Mouse (Mus musculus) small intestine, adult 2 months (tissue): ENCODE measurements around the gene Ppp1r18. TPM values are rescaled to one million over a fixed set of nuclear protein-coding genes. Genes with fewer than 3 reads are reported as not detected.

Experiments used
- H3K27ac ChIP-seq: fragments of 200-500 bp; 2 replicates; pipeline ENCODE4 v1.5.1; 2012; ENCODE audit warnings: low read depth, low read length, control low read depth, inconsistent platforms; ENCODE audit not compliant: insufficient read depth
- H3K27me3 ChIP-seq: fragments of 200-500 bp; 2 replicates; pipeline ENCODE4 v1.6.1; 2012; ENCODE audit warnings: mild to moderate bottlenecking, moderate library complexity, low read length, inconsistent platforms; ENCODE audit not compliant: control insufficient read depth, insufficient read depth
- H3K36me3 ChIP-seq: fragments of 200-500 bp; 2 replicates; pipeline ENCODE4 v1.6.1; 2012; ENCODE audit warnings: mild to moderate bottlenecking, low read length, control low read depth, inconsistent platforms; ENCODE audit not compliant: control insufficient read depth, insufficient read depth
- H3K4me1 ChIP-seq: fragments of 200-500 bp; 2 replicates; pipeline ENCODE4 v1.6.1; 2012; ENCODE audit warnings: low read length, inconsistent platforms, mixed read lengths; ENCODE audit not compliant: control insufficient read depth, insufficient read depth, insufficient read length
- H3K4me3 ChIP-seq: fragments of 200-500 bp; 2 replicates; pipeline ENCODE4 v1.5.1; 2012; ENCODE audit warnings: low read depth, mild to moderate bottlenecking, control low read depth, inconsistent platforms, low read length, moderate library complexity
- CTCF ChIP-seq: fragments of 200-500 bp; IDR thresholded peaks from 2 replicates; pipeline ENCODE4 v1.5.1; 2012; ENCODE audit warnings: low read depth, mild to moderate bottlenecking, control low read depth, inconsistent platforms, low read length, moderate library complexity, mixed read lengths; ENCODE audit not compliant: insufficient replicate concordance, insufficient read length; ENCODE audit errors: extremely low read depth
- POLR2A ChIP-seq: fragments of 200-500 bp; IDR thresholded peaks from 2 replicates; pipeline ENCODE4 v1.6.1; 2012; ENCODE audit warnings: low read depth, mild to moderate bottlenecking, control low read depth, inconsistent platforms, low read length, moderate library complexity
- WGBS: fragments of 180-500 bp; shearing (Covaris S2); methylation state at CpG from one replicate; pipeline ENCODE4 v1.1.7; 2018; 5-methylcytosine and 5-hydroxymethylcytosine counted together
- polyA plus RNA-seq: library from polyadenylated mRNA; depleted of rRNA; stranded (reverse); fragments of >200 nt; gene quantifications from 2 replicates; pipeline ENCODE4 v1.2.3, GENCODE M21; 2012; rRNA removed

Ppp1r18 gene
- polyA plus RNA-seq, 1 experiment, result 22.0 TPM

GRCm38 (mm10) chr17:35920384-35920783, 55.0 kb downstream of the Ppp1r18 start:
- peak overlapping the region; percentile 84; the same call in 1 of the 2 replicates for H3K27ac ChIP-seq
- 71% methylated on average over 1 of the region's 1 CpGs for WGBS
- H3K4me3 ChIP-seq, result no peak overlapping the region

GRCm38 (mm10) chr17:35920862-35921562, 55.6 kb downstream of the Ppp1r18 start:
- no peak for TF ChIP-seq POLR2A
- no peak overlapping the region for H3K4me3 ChIP-seq
- H3K36me3 ChIP-seq, result peaks cover 39% of the 10 kb centered on the region
- WGBS, result 72% methylated on average over 5 of the region's 5 CpGs
- H3K27me3 ChIP-seq, result no peaks in the 10 kb centered on the region
- H3K4me1 ChIP-seq, result peaks cover 18% of the 10 kb centered on the region
- peak overlapping the region; percentile 26; the same call in 1 of the 2 replicates for H3K27ac ChIP-seq

More at GRCm38 (mm10) chr17:35920384-35920783, 55.0 kb downstream of the Ppp1r18 start:
- H3K27me3 ChIP-seq, result no peaks in the 10 kb centered on the region
- peaks cover 18% of the 10 kb centered on the region for H3K4me1 ChIP-seq
- TF ChIP-seq POLR2A (no peak), CTCF (no peak)
- peaks cover 35% of the 10 kb centered on the region for H3K36me3 ChIP-seq

GRCm38 (mm10) chr17:35921710-35922109, 56.3 kb downstream of the Ppp1r18 start:
- no peak overlapping the region for H3K4me3 ChIP-seq
- H3K27me3 ChIP-seq, result no peaks in the 10 kb centered on the region
- no peak overlapping the region for H3K27ac ChIP-seq
- H3K4me1 ChIP-seq, result peaks cover 22% of the 10 kb centered on the region
- TF ChIP-seq POLR2A, result no peak
- no peak for TF ChIP-seq CTCF
- H3K36me3 ChIP-seq, result peaks cover 46% of the 10 kb centered on the region
- WGBS, result 80% methylated on average over 4 of the region's 4 CpGs

- peaks cover 25% of the 10 kb centered on the region for H3K4me1 ChIP-seq
- H3K4me3 ChIP-seq, result no peak overlapping the region
- WGBS, result 48% methylated on average over 3 of the region's 3 CpGs
- TF ChIP-seq POLR2A, result no peak
- TF ChIP-seq CTCF, result no peak
- H3K27ac ChIP-seq, result peak overlapping the region; percentile 46
- no peaks in the 10 kb centered on the region for H3K27me3 ChIP-seq
- H3K36me3 ChIP-seq, result peaks cover 45% of the 10 kb centered on the region
Measured at GRCm38 (mm10) chr17:35922566-35922965, 57.2 kb downstream of the Ppp1r18 start.

GRCm38 (mm10) chr17:35923281-35923680, 57.9 kb downstream of the Ppp1r18 start:
- Histone ChIP-seq H3K27me3 (no peaks in the 10 kb centered on the region), H3K27ac (no peak overlapping the region), H3K36me3 (peaks cover 48% of the 10 kb centered on the region), H3K4me3 (no peak overlapping the region), H3K4me1 (peaks cover 25% of the 10 kb centered on the region)
- WGBS, result 80% methylated on average over 4 of the region's 4 CpGs
- TF ChIP-seq CTCF (no peak), POLR2A (no peak)

Other genes with a start within 250 kb of the Ppp1r18 start
- gene Gm9573, start 239.0 kb upstream of the Ppp1r18 start, polyA plus RNA-seq, result not detected in 2 replicates
- gene Mucl3, start 221.9 kb upstream of the Ppp1r18 start, polyA plus RNA-seq, result 0.23 and 85.7 TPM in 2 replicates
- 18.2 and 26.5 TPM in 2 replicates for gene Vars2, start 198.0 kb upstream of the Ppp1r18 start, polyA plus RNA-seq
- 11.0 and 17.2 TPM in 2 replicates for gene Gtf2h4, start 191.9 kb upstream of the Ppp1r18 start, polyA plus RNA-seq
- gene Ddr1, start 161.0 kb upstream of the Ppp1r18 start, polyA plus RNA-seq, result 51.9 and 76.9 TPM in 2 replicates
- 6.1 and 8.6 TPM in 2 replicates for gene Ier3, start 43.9 kb upstream of the Ppp1r18 start, polyA plus RNA-seq
- gene Flot1, start 42.4 kb upstream of the Ppp1r18 start, polyA plus RNA-seq, result 33.4 and 53.2 TPM in 2 replicates
- 82.8 and 157 TPM in 2 replicates for gene Tubb5, start 27.3 kb upstream of the Ppp1r18 start, polyA plus RNA-seq
- 1.7 and 3.2 TPM in 2 replicates for gene Mdc1, start 24.1 kb upstream of the Ppp1r18 start, polyA plus RNA-seq
- gene Nrm, start 4.3 kb upstream of the Ppp1r18 start, polyA plus RNA-seq, result 9.3 and 15.9 TPM in 2 replicates
- 47.0 and 64.3 TPM in 2 replicates for gene Dhx16, start 14.2 kb downstream of the Ppp1r18 start, polyA plus RNA-seq
- gene 2310061I04Rik, start 31.8 kb downstream of the Ppp1r18 start, polyA plus RNA-seq, result 82.8 and 142 TPM in 2 replicates
- 24.7 and 56.1 TPM in 2 replicates for gene Atat1, start 44.5 kb downstream of the Ppp1r18 start, polyA plus RNA-seq
- 49.0 and 63.4 TPM in 2 replicates for gene Mrps18b, start 50.8 kb downstream of the Ppp1r18 start, polyA plus RNA-seq
- gene Ppp1r10, start 50.8 kb downstream of the Ppp1r18 start, polyA plus RNA-seq, result 15.1 and 33.3 TPM in 2 replicates
- gene Abcf1, start 104.2 kb downstream of the Ppp1r18 start, polyA plus RNA-seq, result 52.7 and 84.9 TPM in 2 replicates
- 13.1 and 24.7 TPM in 2 replicates for gene Gnl1, start 114.3 kb downstream of the Ppp1r18 start, polyA plus RNA-seq
- gene Prr3, start 114.6 kb downstream of the Ppp1r18 start, polyA plus RNA-seq, result 5.5 and 7.8 TPM in 2 replicates
- gene H2-T24, start 155.0 kb downstream of the Ppp1r18 start, polyA plus RNA-seq, result 0.98 and 5.4 TPM in 2 replicates
- 268 and 784 TPM in 2 replicates for gene H2-T23, start 167.3 kb downstream of the Ppp1r18 start, polyA plus RNA-seq
- 32.0 and 60.5 TPM in 2 replicates for gene H2-T22, start 177.2 kb downstream of the Ppp1r18 start, polyA plus RNA-seq
- not detected in 2 replicates for gene Gm6034, start 177.4 kb downstream of the Ppp1r18 start, polyA plus RNA-seq
- gene Gm11127, start 192.8 kb downstream of the Ppp1r18 start, polyA plus RNA-seq, result 70.6 and 179 TPM in 2 replicates